Mouse (Mus musculus): ENCODE measurements around the gene Pxt1. TPM values are rescaled to one million over a fixed set of nuclear protein-coding genes. Genes with fewer than 3 reads are reported as not detected.
A peak's percentile ranks its signal among the peaks of the same experiment; 100 is the strongest.

Pxt1 gene
- polyA plus RNA-seq, 1 experiment from 2014 or later: not detected

- Histone ChIP-seq H3K9me3 (ENCODE audit: control insufficient read depth, low read length) (no peaks in the 10 kb centered on the region), H3K9ac (ENCODE audit: low read length) (no peak overlapping the region), H3K27ac (ENCODE audit: low read depth, low read length) (no peak overlapping the region), H3K4me3 (ENCODE audit: low read depth, low read length) (no peak overlapping the region), H3K36me3 (ENCODE audit: control insufficient read depth, insufficient read depth, low read length) (no peaks in the 10 kb centered on the region), H3K27me3 (ENCODE audit: control insufficient read depth, insufficient read depth, low read length) (peaks cover 3% of the 10 kb centered on the region; the same call in 1 of the 2 replicates), H3K4me2 (no peak overlapping the region), H3K4me1 (ENCODE audit: control insufficient read depth, insufficient read depth, low read length) (peaks cover 6% of the 10 kb centered on the region)
- WGBS: 29% methylated on average over 7 of the region's 7 CpGs
- no peak for DNase-seq (ENCODE audit: low spot score, missing footprints)
- ATAC-seq (ENCODE audit: low FRiP score): no peak
Measured at GRCm38 (mm10) chr17:28910139-28910538, 33.5 kb downstream of the Pxt1 start.

- Histone ChIP-seq H3K36me3 (ENCODE audit: control insufficient read depth, insufficient read depth, low read length) (no peaks in the 10 kb centered on the region), H3K27me3 (ENCODE audit: control insufficient read depth, insufficient read depth, low read length) (peaks cover 3% of the 10 kb centered on the region; the same call in 1 of the 2 replicates), H3K9ac (ENCODE audit: low read length) (peak overlapping the region; percentile 54), H3K4me3 (ENCODE audit: low read depth, low read length) (peak overlapping the region; percentile 15; the same call in 1 of the 2 replicates), H3K4me2 (peak overlapping the region; percentile 41), H3K4me1 (ENCODE audit: control insufficient read depth, insufficient read depth, low read length) (peaks cover 12% of the 10 kb centered on the region), H3K9me3 (ENCODE audit: control insufficient read depth, low read length) (no peaks in the 10 kb centered on the region), H3K27ac (ENCODE audit: low read depth, low read length) (no peak overlapping the region)
- peak; percentile 93 for DNase-seq (ENCODE audit: low spot score, missing footprints)
- WGBS: 4% methylated on average over 29 of the region's 29 CpGs
- no peak for ATAC-seq (ENCODE audit: low FRiP score)
Measured at GRCm38 (mm10) chr17:28909252-28909941, 34.2 kb downstream of the Pxt1 start.

GRCm38 (mm10) chr17:28907959-28908358 lies 35.7 kb downstream of the Pxt1 start:
- no peak for DNase-seq (ENCODE audit: low spot score, missing footprints)
- 81% methylated on average over 6 of the region's 7 CpGs for WGBS
- ATAC-seq (ENCODE audit: low FRiP score): no peak
- H3K9me3 ChIP-seq (ENCODE audit: control insufficient read depth, low read length): no peaks in the 10 kb centered on the region
- no peak overlapping the region for H3K27ac ChIP-seq (ENCODE audit: low read depth, low read length)
- H3K36me3 ChIP-seq (ENCODE audit: control insufficient read depth, insufficient read depth, low read length): no peaks in the 10 kb centered on the region
- peaks cover 12% of the 10 kb centered on the region for H3K4me1 ChIP-seq (ENCODE audit: control insufficient read depth, insufficient read depth, low read length)
- peaks cover 3% of the 10 kb centered on the region; the same call in 1 of the 2 replicates for H3K27me3 ChIP-seq (ENCODE audit: control insufficient read depth, insufficient read depth, low read length)
- no peak overlapping the region for H3K9ac ChIP-seq (ENCODE audit: low read length)
- no peak overlapping the region for H3K4me3 ChIP-seq (ENCODE audit: low read depth, low read length)
- no peak overlapping the region for H3K4me2 ChIP-seq

- DNase-seq (ENCODE audit: low spot score, missing footprints): no peak
- Histone ChIP-seq H3K9ac (ENCODE audit: low read length) (0 out of 2 replicates have a peak overlapping the region, but pooled peaks have one; percentile 17), H3K9me3 (ENCODE audit: control insufficient read depth, low read length) (no peaks in the 10 kb centered on the region), H3K36me3 (ENCODE audit: control insufficient read depth, insufficient read depth, low read length) (no peaks in the 10 kb centered on the region), H3K27me3 (ENCODE audit: control insufficient read depth, insufficient read depth, low read length) (peaks cover 2% of the 10 kb centered on the region; the same call in 1 of the 2 replicates), H3K4me3 (ENCODE audit: low read depth, low read length) (no peak overlapping the region), H3K4me2 (no peak overlapping the region), H3K27ac (ENCODE audit: low read depth, low read length) (no peak overlapping the region), H3K4me1 (ENCODE audit: control insufficient read depth, insufficient read depth, low read length) (peaks cover 12% of the 10 kb centered on the region)
- 68% methylated on average over 13 of the region's 13 CpGs for WGBS
- no peak for ATAC-seq (ENCODE audit: low FRiP score)
Measured at GRCm38 (mm10) chr17:28905377-28905916, 38.2 kb downstream of the Pxt1 start.

GRCm38 (mm10) chr17:28904546-28905376 lies 38.9 kb downstream of the Pxt1 start:
- ATAC-seq (ENCODE audit: low FRiP score) (peak; percentile 27; the same call in 1 of the 2 replicates), DNase-seq (ENCODE audit: low spot score, missing footprints) (peak; percentile 97)
- H3K36me3 ChIP-seq (ENCODE audit: control insufficient read depth, insufficient read depth, low read length): no peaks in the 10 kb centered on the region
- peaks cover 12% of the 10 kb centered on the region for H3K4me1 ChIP-seq (ENCODE audit: control insufficient read depth, insufficient read depth, low read length)
- 0 out of 2 replicates have a peak overlapping the region, but pooled peaks have one; percentile 17 for H3K9ac ChIP-seq (ENCODE audit: low read length)
- no peaks in the 10 kb centered on the region for H3K27me3 ChIP-seq (ENCODE audit: control insufficient read depth, insufficient read depth, low read length)
- no peak overlapping the region for H3K4me2 ChIP-seq
- 23% methylated on average over 23 of the region's 23 CpGs for whole genome bisulfite sequencing
- 0 out of 2 replicates have a peak overlapping the region, but pooled peaks have one; percentile 2 for H3K27ac ChIP-seq (ENCODE audit: low read depth, low read length)
- no peaks in the 10 kb centered on the region for H3K9me3 ChIP-seq (ENCODE audit: control insufficient read depth, low read length)
- H3K4me3 ChIP-seq (ENCODE audit: low read depth, low read length): no peak overlapping the region

GRCm38 (mm10) chr17:28901559-28901958 lies 42.1 kb downstream of the Pxt1 start:
- WGBS: 65% methylated on average over 4 of the region's 4 CpGs
- no peak for DNase-seq (ENCODE audit: low spot score, missing footprints)
- no peak overlapping the region for H3K27ac ChIP-seq (ENCODE audit: low read depth, low read length)
- no peak overlapping the region for H3K4me3 ChIP-seq (ENCODE audit: low read depth, low read length)
- no peak overlapping the region for H3K4me2 ChIP-seq
- no peak for ATAC-seq (ENCODE audit: low FRiP score)
- H3K36me3 ChIP-seq (ENCODE audit: control insufficient read depth, insufficient read depth, low read length): no peaks in the 10 kb centered on the region
- no peak overlapping the region for H3K9ac ChIP-seq (ENCODE audit: low read length)
- peaks cover 7% of the 10 kb centered on the region for H3K4me1 ChIP-seq (ENCODE audit: control insufficient read depth, insufficient read depth, low read length)
- no peaks in the 10 kb centered on the region for H3K27me3 ChIP-seq (ENCODE audit: control insufficient read depth, insufficient read depth, low read length)
- no peaks in the 10 kb centered on the region for H3K9me3 ChIP-seq (ENCODE audit: control insufficient read depth, low read length)

GRCm38 (mm10) chr17:28899427-28899826 lies 44.2 kb downstream of the Pxt1 start:
- no peak overlapping the region for H3K27ac ChIP-seq (ENCODE audit: low read depth, low read length)
- WGBS: 81% methylated on average over 19 of the region's 19 CpGs

GRCm38 (mm10) chr17:28898249-28898648 lies 45.4 kb downstream of the Pxt1 start:
- DNase-seq (ENCODE audit: low spot score, missing footprints): no peak
- no peak overlapping the region for H3K4me3 ChIP-seq (ENCODE audit: low read depth, low read length)
- no peaks in the 10 kb centered on the region for H3K9me3 ChIP-seq (ENCODE audit: control insufficient read depth, low read length)
- no peak for ATAC-seq (ENCODE audit: low FRiP score)
- no peaks in the 10 kb centered on the region for H3K27me3 ChIP-seq (ENCODE audit: control insufficient read depth, insufficient read depth, low read length)
- 56% methylated on average over 5 of the region's 5 CpGs for WGBS
- H3K4me1 ChIP-seq (ENCODE audit: control insufficient read depth, insufficient read depth, low read length): no peaks in the 10 kb centered on the region
- H3K9ac ChIP-seq (ENCODE audit: low read length): no peak overlapping the region
- H3K27ac ChIP-seq (ENCODE audit: low read depth, low read length): no peak overlapping the region
- no peak overlapping the region for H3K4me2 ChIP-seq
- no peaks in the 10 kb centered on the region for H3K36me3 ChIP-seq (ENCODE audit: control insufficient read depth, insufficient read depth, low read length)

More at GRCm38 (mm10) chr17:28899427-28899826, 44.2 kb downstream of the Pxt1 start:
- no peaks in the 10 kb centered on the region; the same call in 1 of the 2 replicates for H3K4me1 ChIP-seq (ENCODE audit: control insufficient read depth, insufficient read depth, low read length)
- no peak overlapping the region for H3K9ac ChIP-seq (ENCODE audit: low read length)
- no peaks in the 10 kb centered on the region for H3K36me3 ChIP-seq (ENCODE audit: control insufficient read depth, insufficient read depth, low read length)
- no peaks in the 10 kb centered on the region for H3K9me3 ChIP-seq (ENCODE audit: control insufficient read depth, low read length)
- no peak overlapping the region for H3K4me3 ChIP-seq (ENCODE audit: low read depth, low read length)
- no peak for ATAC-seq (ENCODE audit: low FRiP score)
- H3K27me3 ChIP-seq (ENCODE audit: control insufficient read depth, insufficient read depth, low read length): no peaks in the 10 kb centered on the region
- no peak for DNase-seq (ENCODE audit: low spot score, missing footprints)
- H3K4me2 ChIP-seq: no peak overlapping the region
